Mouse (Mus musculus): ENCODE measurements around the gene Ptprm. TPM values are rescaled to one million over a fixed set of nuclear protein-coding genes. Genes with fewer than 3 reads are reported as not detected.

Ptprm gene
- polyA plus RNA-seq, 1 experiment from 2014 or later: 17.6 TPM

DNA sequence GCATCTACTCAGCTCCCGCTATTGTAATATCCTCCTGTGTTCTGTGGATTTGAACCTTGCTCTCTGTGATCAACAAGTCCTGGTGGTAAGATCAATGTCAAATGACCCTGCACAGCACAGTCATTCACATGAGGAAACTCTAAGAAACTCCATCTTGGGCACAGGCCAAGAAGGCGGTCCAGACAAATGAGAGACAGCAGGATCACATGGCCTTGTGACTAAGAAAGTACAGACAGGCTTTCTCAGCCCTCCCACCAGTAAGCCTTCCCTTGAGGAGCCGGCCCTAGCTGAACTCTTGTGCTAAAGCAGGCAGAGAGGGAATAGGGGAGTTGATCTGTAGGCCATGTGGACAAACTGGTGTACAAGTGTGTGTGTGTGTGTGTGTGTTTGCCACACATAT is 49.4 kb downstream of the Ptprm start:
- ATAC-seq (ENCODE audit: insufficient number of reproducible peaks, low FRiP score, low TSS enrichment, low read depth): peak; percentile 35; the same call in 1 of the 2 replicates
- no peaks in the 10 kb centered on the region for H3K36me3 ChIP-seq
- peaks cover 18% of the 10 kb centered on the region for H3K4me1 ChIP-seq
- H3K27ac ChIP-seq (replicated peaks): no peak overlapping the region
- no peak overlapping the region for H3K4me3 ChIP-seq (replicated peaks)
- no peaks in the 10 kb centered on the region for H3K27me3 ChIP-seq
- 57% methylated on average over 3 of the region's 3 CpGs for WGBS
- no peaks in the 10 kb centered on the region; the same call in 1 of the 2 replicates for H3K9me3 ChIP-seq (replicated peaks)
- no peak overlapping the region for H3K4me2 ChIP-seq (replicated peaks)
- no peak overlapping the region for H3K9ac ChIP-seq

DNA sequence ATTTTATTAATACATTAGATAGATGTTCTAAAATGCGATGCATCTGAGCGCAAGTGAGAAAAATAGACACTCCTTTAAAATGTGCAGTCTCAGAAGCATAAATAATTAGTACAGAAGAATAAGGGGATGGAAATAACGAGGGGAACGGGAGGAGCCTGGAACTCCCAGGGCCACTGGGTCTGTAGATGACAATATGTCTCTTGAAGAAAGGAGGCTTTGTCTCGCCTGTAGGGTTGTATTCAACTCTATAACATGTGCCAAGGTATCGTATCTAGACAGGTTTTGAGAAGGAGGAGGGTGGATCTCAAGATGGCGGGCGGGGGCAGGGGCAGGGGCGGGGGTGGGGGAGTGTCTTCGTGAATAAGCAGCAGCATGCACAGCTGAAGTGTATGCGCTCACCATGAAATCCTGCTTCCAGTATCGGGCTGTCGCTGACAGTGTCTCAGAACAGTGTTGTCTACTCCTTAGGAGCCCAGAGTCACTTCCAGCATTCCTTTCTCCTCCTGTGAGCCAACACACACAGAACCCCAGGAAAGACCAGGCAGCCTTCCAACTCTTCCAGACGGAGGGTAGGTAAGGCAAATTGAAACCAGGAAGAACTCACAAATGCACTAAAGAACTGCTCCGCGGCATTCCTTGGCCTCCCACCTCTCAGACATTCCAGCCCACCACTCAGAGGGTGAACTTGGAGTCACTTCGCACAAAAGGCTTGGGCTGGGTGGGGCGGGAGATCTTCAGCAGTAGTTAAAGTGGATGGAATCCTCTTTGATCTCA is 50.7 kb downstream of the Ptprm start:
- no peaks in the 10 kb centered on the region for H3K27me3 ChIP-seq
- no peak overlapping the region for H3K4me3 ChIP-seq (replicated peaks)
- H3K4me2 ChIP-seq (replicated peaks): peak overlapping the region; percentile 23; the same call in 1 of the 2 replicates
- WGBS: 48% methylated on average over 18 of the region's 18 CpGs
- peaks cover 18% of the 10 kb centered on the region for H3K4me1 ChIP-seq
- H3K36me3 ChIP-seq: no peaks in the 10 kb centered on the region
- peak; percentile 78 for ATAC-seq (ENCODE audit: insufficient number of reproducible peaks, low FRiP score, low TSS enrichment, low read depth)
- no peak overlapping the region for H3K9ac ChIP-seq
- H3K27ac ChIP-seq (replicated peaks): peak overlapping the region; percentile 39; the same call in 1 of the 2 replicates
- H3K9me3 ChIP-seq (replicated peaks): no peaks in the 10 kb centered on the region; the same call in 1 of the 2 replicates

GRCm38 (mm10) chr17:67302569-67302968 is 51.7 kb downstream of the Ptprm start:
- 60% methylated on average over 4 of the region's 4 CpGs for WGBS
- H3K9ac ChIP-seq: no peak overlapping the region
- H3K27me3 ChIP-seq: no peaks in the 10 kb centered on the region
- H3K4me3 ChIP-seq (replicated peaks): no peak overlapping the region
- peaks cover 18% of the 10 kb centered on the region for H3K4me1 ChIP-seq
- no peaks in the 10 kb centered on the region for H3K36me3 ChIP-seq
- H3K27ac ChIP-seq (replicated peaks): no peak overlapping the region
- no peak for ATAC-seq (ENCODE audit: insufficient number of reproducible peaks, low FRiP score, low TSS enrichment, low read depth)
- H3K9me3 ChIP-seq (replicated peaks): no peaks in the 10 kb centered on the region; the same call in 1 of the 2 replicates
- no peak overlapping the region for H3K4me2 ChIP-seq (replicated peaks)

GRCm38 (mm10) chr17:67302074-67302473 is 52.2 kb downstream of the Ptprm start:
- no peak overlapping the region for H3K4me3 ChIP-seq (replicated peaks)
- no peak overlapping the region for H3K9ac ChIP-seq
- peaks cover 18% of the 10 kb centered on the region for H3K4me1 ChIP-seq
- no peak overlapping the region for H3K4me2 ChIP-seq (replicated peaks)
- H3K9me3 ChIP-seq (replicated peaks): no peaks in the 10 kb centered on the region; the same call in 1 of the 2 replicates
- no peak overlapping the region for H3K27ac ChIP-seq (replicated peaks)
- no peaks in the 10 kb centered on the region for H3K36me3 ChIP-seq
- ATAC-seq (ENCODE audit: insufficient number of reproducible peaks, low FRiP score, low TSS enrichment, low read depth): no peak
- WGBS: 89% methylated on average over 4 of the region's 4 CpGs
- H3K27me3 ChIP-seq: no peaks in the 10 kb centered on the region

DNA sequence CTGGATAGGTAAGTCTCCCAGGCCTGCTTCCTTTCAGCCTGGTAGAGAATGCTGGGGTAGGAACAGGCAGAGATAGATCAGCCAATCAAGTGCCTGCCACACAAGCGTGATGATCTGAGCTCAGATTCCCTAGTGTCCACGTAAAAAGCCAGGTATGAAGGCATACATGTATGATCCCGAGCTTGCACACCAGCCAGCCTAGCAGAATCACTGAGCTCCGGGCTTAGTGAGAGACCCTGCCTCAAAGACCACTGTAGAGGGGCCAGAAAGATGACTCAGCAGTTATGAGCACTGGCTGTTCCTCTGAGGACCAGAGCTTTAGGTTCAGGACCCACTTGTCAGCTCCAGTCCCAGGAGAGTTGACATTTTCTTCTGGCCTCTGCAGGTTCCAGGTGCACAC is 52.9 kb downstream of the Ptprm start:
- Histone ChIP-seq H3K27ac (replicated peaks) (no peak overlapping the region), H3K9ac (no peak overlapping the region), H3K27me3 (no peaks in the 10 kb centered on the region), H3K36me3 (no peaks in the 10 kb centered on the region), H3K4me1 (peaks cover 18% of the 10 kb centered on the region), H3K4me3 (replicated peaks) (no peak overlapping the region), H3K4me2 (replicated peaks) (no peak overlapping the region), H3K9me3 (replicated peaks) (no peaks in the 10 kb centered on the region)
- ATAC-seq (ENCODE audit: insufficient number of reproducible peaks, low FRiP score, low TSS enrichment, low read depth): no peak
- WGBS: 93% methylated on average over 4 of the region's 4 CpGs

GRCm38 (mm10) chr17:67298269-67298798 is 55.9 kb downstream of the Ptprm start:
- 62% methylated on average over 9 of the region's 9 CpGs for WGBS
- H3K4me2 ChIP-seq (replicated peaks): no peak overlapping the region

DNA sequence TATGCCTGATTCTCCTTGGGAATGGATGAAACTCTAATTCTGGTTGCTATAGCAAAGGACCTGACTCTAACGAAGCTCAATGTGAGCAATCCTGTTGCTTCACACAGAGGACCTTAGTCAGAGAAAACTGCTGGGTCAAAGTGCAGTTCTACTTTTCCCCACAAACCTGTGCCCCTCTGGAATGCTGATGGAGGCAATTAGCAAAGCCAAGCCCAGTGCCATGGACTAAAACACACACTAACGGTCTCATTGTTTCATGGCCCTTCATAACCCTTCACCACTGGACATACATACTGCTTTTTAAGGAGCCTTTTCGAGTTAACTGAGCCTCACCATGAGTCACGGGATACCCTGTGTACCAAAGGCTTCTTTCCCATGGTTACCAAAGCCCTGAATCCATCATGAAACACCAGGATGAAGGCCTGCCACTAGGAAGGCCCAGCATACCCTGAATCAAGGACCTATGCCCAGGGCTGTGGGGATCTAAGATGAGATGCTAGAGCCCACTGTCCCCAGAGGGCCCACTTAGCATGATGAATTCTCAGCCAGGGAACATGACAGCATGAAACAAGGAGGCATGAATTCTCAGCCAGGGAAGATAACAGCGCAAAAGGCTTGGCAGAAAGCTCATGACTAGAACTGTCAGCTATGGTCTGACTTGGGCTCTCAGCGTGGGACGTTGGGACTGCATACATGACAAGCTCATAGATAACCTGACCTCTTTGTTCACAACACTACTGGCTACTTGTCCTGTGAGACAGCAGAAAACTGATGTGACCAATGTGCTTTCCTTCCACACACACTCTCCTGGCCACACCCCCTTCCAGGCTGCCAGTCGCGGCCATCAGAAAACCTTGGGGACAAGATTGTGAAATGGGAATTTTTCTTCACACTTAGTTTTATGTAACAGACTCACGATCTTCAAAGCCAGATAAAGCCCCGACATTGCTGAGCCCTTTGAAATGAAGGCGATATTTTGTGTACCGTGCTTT is 57.4 kb downstream of the Ptprm start:
- H3K27me3 ChIP-seq: peaks cover 4% of the 10 kb centered on the region; the same call in 1 of the 2 replicates
- H3K4me1 ChIP-seq: no peaks in the 10 kb centered on the region
- WGBS: 79% methylated on average over 13 of the region's 13 CpGs
- H3K9me3 ChIP-seq (replicated peaks): no peaks in the 10 kb centered on the region
- H3K4me3 ChIP-seq (replicated peaks): no peak overlapping the region
- H3K9ac ChIP-seq: no peak overlapping the region
- H3K36me3 ChIP-seq: no peaks in the 10 kb centered on the region
- ATAC-seq (ENCODE audit: insufficient number of reproducible peaks, low FRiP score, low TSS enrichment, low read depth): no peak
- no peak overlapping the region for H3K27ac ChIP-seq (replicated peaks)
- no peak overlapping the region for H3K4me2 ChIP-seq (replicated peaks)

More at GRCm38 (mm10) chr17:67298269-67298798, 55.9 kb downstream of the Ptprm start:
- Histone ChIP-seq H3K27me3 (no peaks in the 10 kb centered on the region), H3K9me3 (replicated peaks) (no peaks in the 10 kb centered on the region), H3K27ac (replicated peaks) (no peak overlapping the region), H3K9ac (no peak overlapping the region), H3K36me3 (no peaks in the 10 kb centered on the region), H3K4me1 (peaks cover 1% of the 10 kb centered on the region; the same call in 1 of the 2 replicates), H3K4me3 (replicated peaks) (no peak overlapping the region)
- no peak for ATAC-seq (ENCODE audit: insufficient number of reproducible peaks, low FRiP score, low TSS enrichment, low read depth)

DNA sequence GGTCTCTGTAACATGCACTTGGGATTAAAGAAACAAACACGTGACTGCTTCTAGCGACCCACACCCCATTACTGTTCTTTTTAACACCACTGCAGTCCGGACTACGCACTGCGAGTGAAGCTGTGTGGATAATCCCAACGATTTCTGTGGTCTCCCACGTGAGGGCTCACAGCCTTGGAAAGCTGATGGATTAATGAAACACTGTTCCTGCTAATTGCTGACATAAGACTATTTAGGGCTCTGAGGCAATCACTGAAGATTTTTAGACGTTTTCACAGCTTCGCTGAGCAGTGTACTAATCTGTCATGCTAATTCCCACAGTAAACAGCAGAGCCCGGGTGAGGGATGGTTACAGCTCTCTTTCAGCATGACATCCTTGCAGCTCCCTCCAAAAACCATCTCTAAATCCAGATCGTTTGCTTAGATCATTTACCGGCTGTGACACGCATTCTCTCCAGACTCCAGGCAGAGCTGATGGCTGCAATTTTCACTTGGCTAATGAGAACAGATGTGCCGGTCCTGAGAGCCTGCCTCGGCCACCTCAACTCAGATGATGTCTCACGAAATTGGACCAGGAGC is 63.5 kb downstream of the Ptprm start:
- Histone ChIP-seq H3K9me3 (replicated peaks) (no peaks in the 10 kb centered on the region), H3K9ac (no peak overlapping the region), H3K36me3 (no peaks in the 10 kb centered on the region), H3K4me1 (peaks cover 15% of the 10 kb centered on the region), H3K4me3 (replicated peaks) (no peak overlapping the region), H3K27ac (replicated peaks) (no peak overlapping the region), H3K27me3 (peaks cover 8% of the 10 kb centered on the region; the same call in 1 of the 2 replicates), H3K4me2 (replicated peaks) (peak overlapping the region; percentile 36)
- no peak for ATAC-seq (ENCODE audit: insufficient number of reproducible peaks, low FRiP score, low TSS enrichment, low read depth)
- WGBS: 18% methylated on average over 16 of the region's 16 CpGs

- Histone ChIP-seq H3K9me3 (replicated peaks) (no peaks in the 10 kb centered on the region), H3K9ac (no peak overlapping the region), H3K27ac (replicated peaks) (no peak overlapping the region), H3K36me3 (no peaks in the 10 kb centered on the region), H3K4me2 (replicated peaks) (no peak overlapping the region), H3K4me1 (peaks cover 15% of the 10 kb centered on the region), H3K4me3 (replicated peaks) (no peak overlapping the region), H3K27me3 (peaks cover 8% of the 10 kb centered on the region; the same call in 1 of the 2 replicates)
- WGBS: 83% methylated on average over 3 of the region's 3 CpGs
- no peak for ATAC-seq (ENCODE audit: insufficient number of reproducible peaks, low FRiP score, low TSS enrichment, low read depth)
These were observed 66.8 kb downstream of the Ptprm start for GRCm38 (mm10) chr17:67287501-67287900.

- Histone ChIP-seq H3K9ac (no peak overlapping the region), H3K9me3 (replicated peaks) (no peaks in the 10 kb centered on the region), H3K27me3 (no peaks in the 10 kb centered on the region), H3K4me2 (replicated peaks) (no peak overlapping the region; the same call in 1 of the 2 replicates), H3K27ac (replicated peaks) (no peak overlapping the region), H3K4me1 (0 out of 2 replicates have a peak, but pooled peaks cover 4% of the 10 kb centered on the region), H3K4me3 (replicated peaks) (no peak overlapping the region), H3K36me3 (no peaks in the 10 kb centered on the region)
- no peak for ATAC-seq (ENCODE audit: insufficient number of reproducible peaks, low FRiP score, low TSS enrichment, low read depth)
- 10% methylated on average over 13 of the region's 13 CpGs for WGBS
These were observed 72.6 kb downstream of the Ptprm start for GRCm38 (mm10) chr17:67281640-67282170.
